Mouse (Mus musculus): ENCODE measurements around the gene Gan. TPM values are rescaled to one million over a fixed set of nuclear protein-coding genes. Genes with fewer than 3 reads are reported as not detected.

The Gan gene
- polyA plus RNA-seq, 1 experiment, result 10.5 TPM

GRCm38 (mm10) chr8:117265079-117265478 lies 107.1 kb downstream of the Gan start:
- no peak for DNase-seq (ENCODE audit: low read depth)
- TF ChIP-seq CTCF (IDR thresholded peaks at IDR 0.05; ENCODE audit: borderline replicate concordance, extremely low read depth, insufficient read depth, insufficient read length), result no peak
- no peak for TF ChIP-seq POLR2A (IDR thresholded peaks at IDR 0.05; ENCODE audit: borderline replicate concordance, extremely low read depth, insufficient read depth, insufficient read length, poor library complexity, severe bottlenecking)

Other genes with a start within 250 kb of the Gan start
- gene Cmc2, start 236.7 kb upstream of the Gan start, polyA plus RNA-seq (2012; rRNA removed), result 13.2 and 13.5 TPM in 2 replicates
- 12.0 and 20.0 TPM in 2 replicates for gene Cenpn, start 236.4 kb upstream of the Gan start, polyA plus RNA-seq (2012; rRNA removed)
- 24.3 and 32.6 TPM in 2 replicates for gene Atmin, start 214.7 kb upstream of the Gan start, polyA plus RNA-seq (2012; rRNA removed)
- gene 1700030J22Rik, start 179.2 kb upstream of the Gan start, polyA plus RNA-seq (2012; rRNA removed), result 3.9 and 6.0 TPM in 2 replicates
- gene Gcsh, start 164.6 kb upstream of the Gan start, polyA plus RNA-seq (2012; rRNA removed), result 52.1 and 56.8 TPM in 2 replicates
- gene Pkd1l2, start 75.7 kb upstream of the Gan start, polyA plus RNA-seq (2012; rRNA removed), result 0.01 TPM in 2 replicates
- 0.11 and 0.12 TPM in 2 replicates for gene Bco1, start 62.3 kb upstream of the Gan start, polyA plus RNA-seq (2012; rRNA removed)
- gene Cmip, start 98.9 kb downstream of the Gan start, polyA plus RNA-seq (2012; rRNA removed), result 140 and 205 TPM in 2 replicates

Measured in brain, embryonic 14.5 days (tissue).